Mouse (Mus musculus) retina, postnatal 7 days (tissue): ENCODE results near the gene Mb.

Experiments
- DNase-seq: peaks from one replicate; pipeline ENCODE4 v3.0.0-alpha.2; 2012; ENCODE audit warnings: low read depth, low spot score

The Mb gene

DNA sequence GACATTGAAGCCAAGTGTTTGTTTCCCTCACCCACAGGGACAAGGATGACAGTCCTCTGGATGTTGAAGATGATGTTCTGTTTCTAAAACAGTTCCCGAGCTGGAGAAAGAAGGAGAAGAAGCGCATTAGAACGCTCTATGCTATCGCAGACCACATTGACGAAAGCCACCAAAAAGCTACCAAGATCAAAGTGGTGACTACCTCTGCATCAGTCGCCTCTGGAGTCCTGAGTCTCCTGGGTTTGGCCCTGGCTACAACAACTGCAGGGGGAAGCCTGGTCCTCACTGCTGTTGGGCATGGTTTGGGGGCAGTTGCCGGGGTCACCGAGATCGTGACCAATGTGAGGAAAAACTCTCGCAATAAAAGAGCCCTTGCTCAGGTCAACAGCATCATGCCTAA, at the start of gene Mb:
Gene Mb, minus strand, starts transcription at position 101 of the 400 bp plus-strand sequence.
- no peak for DNase-seq

DNA sequence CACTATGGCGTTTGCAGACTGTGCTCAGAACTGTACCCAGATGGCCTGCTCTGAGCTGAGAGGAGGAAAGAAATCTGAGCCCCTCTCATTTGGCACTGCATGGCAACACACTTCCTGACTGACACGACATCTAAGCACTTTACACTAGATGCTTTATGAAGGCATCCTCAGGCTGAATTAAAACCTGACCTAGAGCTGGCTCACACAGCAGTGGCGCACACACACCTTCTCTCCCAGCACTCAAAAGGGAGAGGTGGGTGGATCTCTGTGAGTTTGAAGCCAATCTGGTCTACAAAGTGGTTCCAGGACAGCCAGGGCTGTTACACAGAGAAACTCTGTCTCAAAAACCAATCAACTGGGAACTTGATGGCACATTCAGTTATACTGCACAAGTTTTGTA, 49.3 kb upstream of the Mb start:
- no peak for DNase-seq

DNA sequence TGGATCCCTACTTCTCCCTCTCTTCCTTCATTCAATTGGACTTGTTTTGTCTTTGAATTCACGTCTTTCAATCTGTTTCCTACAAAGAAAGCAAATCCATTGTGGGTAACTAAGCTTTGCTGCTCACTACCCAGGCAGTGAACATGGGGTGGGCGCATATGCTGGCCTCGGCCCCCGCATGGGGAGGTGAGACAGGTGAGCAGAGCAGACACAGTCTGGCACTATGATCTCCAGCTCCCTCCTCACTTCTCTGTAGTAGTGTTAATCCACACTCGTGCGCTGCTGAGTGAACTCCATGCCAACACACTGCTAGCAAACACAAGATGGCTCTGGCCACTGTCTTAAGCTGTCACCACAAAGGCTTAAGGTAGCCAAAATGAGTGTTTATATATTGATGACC, 46.9 kb upstream of the Mb start:
- DNase-seq = no peak

DNA sequence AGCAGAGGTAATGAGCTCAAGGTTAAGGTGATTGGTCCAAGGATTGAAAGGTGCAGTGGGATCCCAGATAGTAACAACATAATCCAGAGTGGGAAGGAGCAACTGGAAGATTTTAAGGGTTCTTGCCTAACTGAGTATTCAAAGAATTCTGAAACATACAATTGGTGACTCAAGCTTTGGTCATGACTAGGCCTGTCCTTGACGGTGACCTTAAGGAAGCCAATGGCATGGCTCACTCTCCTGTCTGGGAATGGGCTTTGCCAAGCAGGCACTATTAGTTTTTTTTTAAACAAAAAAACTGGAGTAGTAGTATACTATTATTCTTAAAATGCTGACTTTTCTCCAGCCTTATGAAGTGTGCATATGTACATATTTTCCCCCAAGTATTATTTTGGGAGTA, 44.7 kb upstream of the Mb start:
- no peak for DNase-seq

DNA sequence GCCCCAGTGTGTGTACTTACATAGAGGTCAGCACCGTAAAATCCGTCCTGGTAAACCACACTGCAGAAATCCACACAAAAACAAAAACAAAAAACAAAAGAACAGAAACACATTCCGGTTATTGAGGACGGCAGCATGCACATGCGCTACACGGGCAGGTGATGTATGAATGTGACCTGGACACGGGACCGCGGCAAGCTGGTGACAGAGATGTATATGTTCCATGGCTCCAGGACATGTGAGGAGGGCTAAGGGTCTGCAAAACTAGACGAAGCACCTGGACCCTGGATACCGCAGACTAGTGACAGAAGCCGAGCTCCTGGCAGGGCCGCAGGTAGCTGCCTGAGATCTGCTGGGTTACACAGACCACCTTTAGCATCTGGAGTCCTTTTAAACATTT, 44.0 kb upstream of the Mb start:
- DNase-seq = no peak

DNA sequence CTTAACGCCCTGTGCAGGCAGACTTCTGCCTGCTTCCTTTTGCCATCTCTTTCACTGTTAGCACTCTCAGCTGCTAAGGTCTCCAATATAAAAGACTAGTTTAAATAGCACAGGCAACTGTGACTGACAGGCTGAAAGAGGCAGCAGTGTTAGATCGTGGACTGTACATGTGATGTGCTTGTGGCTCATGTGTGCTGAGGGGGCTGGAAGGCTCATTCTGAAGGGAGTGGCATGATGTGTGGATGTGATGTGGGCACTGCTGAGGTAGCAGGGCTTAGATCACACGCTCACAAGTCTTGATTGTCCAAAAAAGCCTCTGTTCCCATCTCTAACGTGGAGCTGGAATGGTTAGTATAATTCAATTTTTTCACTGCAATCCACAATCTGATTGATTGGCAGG, 40.9 kb upstream of the Mb start:
- DNase-seq = no peak

DNA sequence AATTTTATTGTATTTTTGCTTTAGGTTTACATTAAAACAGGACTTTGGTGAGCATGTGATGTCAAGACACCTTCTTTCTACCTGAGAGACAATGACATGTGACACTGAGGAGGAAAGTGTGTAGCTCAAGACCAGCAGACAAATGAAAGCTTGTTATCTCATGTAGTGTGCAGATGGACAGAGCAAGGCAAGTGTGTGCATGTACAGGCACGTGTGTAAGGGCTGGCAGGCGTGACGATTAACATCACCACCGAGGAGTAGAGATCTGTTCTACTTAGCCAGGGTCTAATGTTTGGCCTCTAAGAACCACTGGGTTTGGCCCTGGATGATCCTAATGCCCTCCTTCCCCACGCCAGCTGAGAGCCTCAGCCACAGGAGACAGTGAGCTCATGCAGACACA, 40.1 kb upstream of the Mb start:
- no peak for DNase-seq

DNA sequence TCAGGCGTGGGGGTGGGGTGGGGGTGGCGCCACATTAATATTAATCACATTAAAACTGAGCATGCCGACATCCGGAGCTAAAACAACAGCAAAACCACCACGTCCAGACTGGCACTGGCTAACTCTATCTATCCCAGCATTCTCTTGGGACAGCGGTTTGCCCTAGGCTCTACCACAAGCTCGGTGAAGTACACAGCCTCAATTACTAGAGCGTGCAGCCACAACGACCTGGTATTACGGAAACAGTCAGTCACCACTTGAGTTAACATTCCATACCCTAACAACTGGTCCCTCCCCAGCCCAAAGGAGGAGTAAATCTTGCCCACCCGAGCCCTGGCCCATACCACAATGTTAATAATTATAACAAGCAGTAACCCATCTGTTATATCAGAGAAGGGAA, 38.8 kb upstream of the Mb start:
- no peak for DNase-seq

DNA sequence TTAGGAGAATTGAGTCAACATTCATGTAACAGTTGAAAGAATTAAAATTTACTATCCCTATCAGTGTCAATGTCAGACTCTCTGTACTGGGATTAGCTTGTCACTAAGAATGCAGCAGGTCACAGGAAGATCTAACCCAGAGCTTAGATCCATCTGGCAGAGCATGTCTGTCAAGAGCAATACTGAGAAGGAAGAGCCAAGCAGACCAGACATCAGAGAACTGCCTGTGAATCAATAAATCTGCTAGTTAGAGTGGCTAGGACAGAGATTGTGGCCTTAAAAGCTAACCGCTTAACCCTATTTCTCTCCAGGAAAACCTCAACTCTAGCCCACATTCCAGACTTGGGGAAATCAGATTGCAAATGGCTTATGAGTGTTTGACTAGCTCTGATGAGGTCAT, 36.0 kb upstream of the Mb start:
- no peak for DNase-seq

DNA sequence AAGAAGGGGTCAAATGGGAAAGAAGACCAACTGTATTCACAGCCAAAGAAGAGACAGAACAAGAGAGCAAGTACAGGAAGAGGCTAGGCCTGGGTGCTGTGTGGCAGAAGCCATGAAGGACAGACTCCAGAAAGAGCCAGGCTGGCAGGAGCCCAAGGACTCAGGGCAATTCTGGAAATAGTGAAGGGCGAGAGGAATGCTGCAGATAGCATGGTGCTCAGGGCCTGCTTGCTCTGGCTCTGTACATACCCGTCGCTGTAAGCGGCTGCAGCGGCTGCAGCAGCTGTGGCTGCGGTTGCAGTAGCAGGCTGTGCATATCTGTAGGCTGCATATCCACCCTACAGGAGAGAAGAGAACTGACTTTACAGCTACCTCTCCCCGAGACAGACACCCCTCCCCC, 35.3 kb upstream of the Mb start:
- DNase-seq = no peak

DNA sequence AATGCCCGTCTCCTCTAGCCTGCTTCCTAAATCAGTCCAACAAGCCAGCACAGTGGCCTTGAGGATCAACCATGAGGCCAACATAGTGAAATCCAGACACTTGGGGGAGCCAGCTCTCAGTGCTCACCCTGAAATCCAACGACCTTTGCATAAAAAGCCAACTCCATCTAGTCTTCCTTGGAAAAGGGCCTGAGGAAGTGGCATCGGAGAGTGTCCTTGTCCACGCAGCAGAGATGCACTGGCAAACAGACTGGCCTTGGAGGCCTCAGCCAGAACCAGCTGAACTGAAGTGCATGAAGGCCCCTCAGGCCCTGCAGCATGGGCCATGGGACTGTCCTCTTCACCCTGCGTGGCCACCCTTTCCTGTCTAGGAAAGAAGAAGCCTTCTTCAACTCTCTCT, 31.0 kb upstream of the Mb start:
- DNase-seq = no peak

DNA sequence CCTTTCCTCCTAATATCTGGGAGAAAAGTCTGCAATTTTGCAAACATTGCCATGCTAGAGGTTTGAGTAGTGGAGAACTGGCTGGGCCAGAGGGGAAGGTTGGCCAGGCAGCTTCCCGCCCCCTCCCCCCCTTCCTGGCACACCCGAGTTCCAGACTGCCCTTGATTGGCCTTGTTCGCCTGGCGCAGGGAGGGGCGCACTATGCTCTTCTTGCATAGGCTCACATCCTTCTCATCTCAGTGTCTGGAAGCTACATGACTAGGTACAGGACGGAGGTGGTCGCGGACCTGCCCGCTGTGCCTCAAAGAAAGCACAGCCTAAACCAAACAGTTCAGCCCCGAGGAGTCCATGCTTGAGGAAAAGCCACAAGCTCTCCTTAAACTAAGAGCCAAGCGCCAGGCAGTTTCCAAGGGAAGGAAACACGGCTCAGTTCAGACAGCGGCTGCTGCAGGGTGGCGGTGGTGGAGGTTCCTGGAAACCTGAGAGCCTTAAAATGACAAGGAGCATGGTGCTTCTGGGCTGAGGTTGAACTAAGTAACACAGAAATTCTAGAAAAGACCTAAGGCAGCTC, 30.3 kb upstream of the Mb start:
- DNase-seq = no peak

DNA sequence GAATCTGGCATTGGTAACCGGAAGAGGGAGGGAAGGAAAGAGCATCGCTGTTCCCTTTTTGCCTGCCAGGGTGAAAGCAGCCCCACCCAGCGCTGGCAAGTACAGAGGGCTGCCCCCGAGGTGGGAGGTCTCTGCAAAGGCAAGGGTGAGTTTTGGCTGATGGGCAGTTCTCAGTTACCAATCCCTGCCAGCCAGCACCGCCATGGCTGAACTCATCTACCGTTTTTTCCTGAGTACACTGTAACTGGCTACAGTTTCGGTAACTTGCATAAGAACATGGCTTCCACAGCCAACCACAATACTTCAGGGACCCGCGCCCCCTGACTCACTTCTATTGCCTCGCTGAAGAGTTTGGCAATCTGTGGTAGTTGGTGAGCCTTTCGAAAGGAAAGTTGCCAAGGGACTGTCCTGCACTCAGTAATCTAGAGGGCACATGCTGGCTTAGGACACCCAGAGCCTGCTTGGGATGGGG, 29.5 kb upstream of the Mb start:
- no peak for DNase-seq

DNA sequence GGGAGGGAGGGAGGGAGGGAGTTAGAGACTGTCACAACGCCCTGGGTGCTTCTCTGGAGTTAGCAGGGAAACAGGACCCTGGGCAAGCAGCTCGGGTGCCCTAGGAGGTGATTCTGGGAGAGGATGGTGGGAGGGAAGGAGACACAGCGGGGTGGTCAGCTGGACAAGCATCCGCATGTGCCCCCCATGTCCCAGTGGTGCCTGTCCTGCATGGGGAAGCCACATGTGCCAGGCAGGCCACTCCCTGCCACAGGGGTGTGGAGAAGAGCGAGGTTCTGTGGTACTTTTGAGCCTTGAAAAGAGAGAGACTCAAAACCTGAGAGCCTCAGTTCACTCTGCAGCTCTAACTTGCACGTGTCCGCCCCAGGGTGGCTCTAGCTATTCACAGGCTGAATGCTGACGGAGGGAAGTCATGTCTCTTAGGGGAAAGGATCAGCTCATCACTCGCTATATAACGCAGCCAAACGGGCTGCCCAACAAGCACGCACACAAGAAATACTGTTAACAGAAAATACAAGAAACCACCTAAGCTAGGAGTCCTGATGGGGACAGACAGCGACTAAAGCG, 28.9 kb upstream of the Mb start:
- DNase-seq = no peak

DNA sequence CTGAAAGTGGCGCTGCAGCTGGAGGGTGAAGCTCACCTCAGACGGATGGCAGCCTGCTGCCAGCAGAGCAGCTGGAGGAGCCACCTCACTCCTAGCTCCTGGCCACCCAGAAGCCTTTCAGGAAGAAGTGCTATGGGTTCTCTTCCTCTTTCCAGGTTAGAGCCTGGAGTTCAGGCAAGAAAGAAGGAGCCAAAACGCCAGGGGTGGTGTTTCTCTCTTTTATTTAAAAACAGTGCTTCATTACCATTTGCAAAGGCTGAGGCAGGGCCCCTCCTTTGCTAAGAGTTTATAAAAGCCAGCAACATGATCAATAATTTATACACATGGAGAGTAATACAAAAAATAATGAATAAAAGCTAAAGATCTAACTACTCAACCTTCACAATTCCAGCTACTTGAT, 28.3 kb upstream of the Mb start:
- DNase-seq = no peak

DNA sequence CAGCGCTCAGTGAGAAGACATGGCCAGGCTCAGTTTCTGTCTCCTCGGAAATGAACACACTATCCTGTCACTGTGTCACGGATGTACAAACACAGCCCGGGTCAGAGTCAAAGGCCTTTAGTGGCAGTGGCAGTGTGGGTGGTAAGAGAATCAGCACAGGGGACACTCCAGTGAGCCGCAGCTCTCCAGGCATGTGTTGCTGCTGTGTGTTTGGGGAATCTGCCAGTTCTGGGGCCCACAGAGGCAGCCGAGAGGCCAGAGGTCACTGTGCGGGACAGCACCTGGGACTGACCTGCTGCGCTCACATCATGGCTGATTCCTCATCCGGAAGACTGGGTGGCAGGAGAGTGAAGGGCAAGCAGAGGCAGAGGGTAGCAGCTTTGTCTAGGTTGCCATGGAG, 27.4 kb upstream of the Mb start:
- DNase-seq = no peak

DNA sequence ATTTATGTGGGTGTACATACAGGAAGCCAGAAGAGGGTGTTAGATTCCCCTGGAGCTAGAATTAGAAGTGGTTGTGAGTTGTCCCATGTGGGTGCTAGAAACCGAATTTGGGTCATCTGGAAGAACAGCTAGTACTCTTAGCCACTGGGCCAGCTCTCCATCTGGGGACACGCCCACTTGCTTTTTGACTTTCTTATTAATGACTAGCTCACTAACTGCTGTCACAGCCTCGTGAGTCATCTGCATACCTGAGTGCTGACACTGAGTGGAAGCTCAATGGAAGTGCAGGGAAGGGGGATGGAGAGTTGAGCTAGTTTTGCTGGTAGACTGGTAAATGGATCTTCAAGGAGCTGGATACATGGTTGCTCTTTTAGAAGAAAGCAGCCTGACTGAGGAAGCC, 26.1 kb upstream of the Mb start:
- DNase-seq = no peak

DNA sequence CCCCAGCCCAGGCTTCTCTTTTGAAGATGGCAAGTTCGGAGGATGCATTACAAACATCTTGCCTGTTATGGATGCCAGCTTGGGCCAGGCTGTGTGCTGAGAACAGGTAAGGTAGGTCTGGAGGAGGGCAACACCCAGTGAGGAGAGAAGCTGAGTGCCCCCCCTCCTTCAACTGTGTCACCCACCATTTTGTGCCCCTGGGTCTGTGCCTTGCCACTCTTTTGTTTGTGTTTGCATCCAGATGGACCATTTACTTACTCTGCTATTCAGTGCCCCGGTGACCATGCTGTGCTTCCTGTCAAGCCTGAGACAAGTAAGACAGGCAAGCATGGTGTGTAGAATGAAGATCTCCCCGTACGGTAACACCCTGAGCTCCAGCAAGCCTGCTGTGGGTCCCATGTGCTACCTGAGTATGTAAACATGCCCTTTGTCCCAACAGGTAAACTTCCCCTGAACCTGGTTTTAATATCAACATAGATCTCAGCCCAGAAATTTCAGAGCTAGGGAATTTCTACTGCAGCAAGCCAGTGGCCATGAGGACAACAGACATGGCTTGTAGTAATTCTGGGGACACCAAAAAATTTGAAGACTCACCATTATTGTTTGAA, 22.2 kb upstream of the Mb start:
- DNase-seq = no peak

DNA sequence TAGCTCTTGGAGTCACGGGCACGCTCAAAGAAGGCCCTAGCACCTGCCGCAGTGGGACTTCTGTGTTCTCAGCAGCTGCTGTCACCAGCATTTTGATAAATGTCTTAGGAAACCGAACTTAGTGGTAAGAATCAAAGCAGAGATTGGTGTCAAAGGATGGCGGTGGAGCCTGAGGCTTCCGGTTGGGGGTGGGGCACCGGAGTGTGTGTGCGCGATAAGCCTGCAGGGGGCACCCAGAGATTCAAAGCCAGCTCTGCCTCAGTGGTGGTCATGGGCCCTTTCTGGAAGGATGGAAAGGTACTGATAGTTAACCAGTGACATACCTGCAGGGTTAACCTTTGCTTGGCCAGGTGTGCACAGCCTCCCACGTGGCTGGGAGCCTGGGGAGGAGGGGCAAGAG, 21.0 kb upstream of the Mb start:
- no peak for DNase-seq

DNA sequence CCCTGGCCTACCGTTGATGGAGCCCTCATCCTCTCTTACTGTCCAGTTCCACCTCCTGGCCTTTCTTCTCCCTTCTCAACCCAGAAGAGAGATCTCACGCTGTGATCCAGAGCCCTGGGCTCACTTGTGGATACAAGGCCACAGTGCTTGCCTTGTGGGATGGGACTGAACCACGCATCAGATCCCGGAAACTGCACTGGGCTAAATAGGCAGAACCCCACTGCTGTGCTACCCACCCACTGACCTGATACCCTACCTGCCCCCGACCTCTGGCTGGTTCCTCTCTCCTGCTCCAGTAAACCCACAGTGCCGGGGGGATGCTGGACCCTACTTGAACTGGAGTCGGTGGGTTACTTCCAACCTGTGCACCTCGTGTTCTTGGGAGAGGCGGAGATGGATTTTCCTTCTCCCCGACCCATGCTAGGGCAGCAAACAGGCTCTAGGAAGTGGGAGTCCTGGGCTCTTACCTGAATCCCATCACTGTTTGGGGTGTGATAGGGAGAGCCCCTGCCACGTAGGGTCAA, 20.3 kb upstream of the Mb start:
- DNase-seq = no peak

DNA sequence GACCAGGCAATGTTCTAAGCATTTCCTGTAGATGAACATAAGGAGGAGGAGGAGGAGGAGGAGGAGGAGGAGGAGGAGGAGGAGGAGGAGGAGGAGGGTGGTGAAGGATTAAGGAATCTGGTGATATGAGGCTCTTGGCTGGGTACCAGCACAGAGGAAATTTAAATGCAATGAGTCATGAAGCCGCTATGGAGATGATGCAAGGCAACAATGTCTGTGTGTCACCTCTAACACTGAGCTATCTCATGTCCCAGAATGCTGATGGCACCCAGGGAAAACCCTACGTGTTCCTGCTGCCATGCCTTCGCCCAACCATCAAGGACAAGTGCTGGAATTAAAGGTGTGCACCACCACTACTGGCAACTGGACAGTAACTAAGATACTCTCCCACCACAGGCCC, 18.5 kb upstream of the Mb start:
- no peak for DNase-seq

DNA sequence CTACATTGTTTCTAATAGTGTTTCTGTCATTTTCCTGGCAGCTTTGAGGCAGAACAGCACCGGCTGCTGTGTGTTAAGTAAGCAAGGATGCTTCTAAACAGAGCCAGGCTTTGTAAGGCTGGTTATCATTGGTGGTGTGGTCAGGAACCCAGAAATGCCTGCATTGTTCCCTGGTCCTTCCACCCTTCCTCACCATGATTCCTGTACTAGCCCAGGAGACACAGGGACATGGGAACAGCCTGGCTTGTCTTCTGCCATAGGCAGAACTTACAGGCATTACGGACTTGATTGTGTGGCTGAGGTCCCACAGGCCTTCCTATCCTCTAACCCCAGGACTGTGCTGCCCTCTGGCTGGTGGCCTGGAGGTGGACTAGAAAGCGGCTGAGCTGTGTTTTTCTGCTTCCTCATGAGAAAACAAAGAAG, 18.0 kb upstream of the Mb start:
- no peak for DNase-seq

DNA sequence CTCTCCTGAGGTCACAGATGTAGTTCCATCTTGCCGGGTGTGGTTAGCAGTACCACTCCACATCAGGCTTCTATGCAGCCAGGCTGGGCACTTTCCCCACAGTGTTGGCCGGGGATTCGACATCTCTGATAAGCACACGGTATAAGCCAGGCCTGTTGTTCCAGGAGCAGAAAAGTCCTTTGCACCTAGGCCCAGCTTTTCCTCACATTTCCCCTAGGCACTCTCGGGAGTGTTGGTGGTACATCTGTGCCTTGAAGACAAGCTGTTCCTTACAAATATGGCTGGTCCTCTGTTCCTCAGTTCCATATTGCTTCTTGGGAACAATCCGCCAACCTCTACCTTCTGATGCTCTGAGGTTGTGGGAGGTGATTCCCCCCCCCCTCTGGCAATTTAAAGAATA, 15.8 kb upstream of the Mb start:
- no peak for DNase-seq
